Mouse (Mus musculus) T-helper 2 cell (primary cell): Measurements from ENCODE around the gene Nrarp.

ENCODE experiments used
- in situ Hi-C: fragments of 300-600 bp; cut with MboI, MseI; formaldehyde crosslinking; loops from one replicate; pipeline ENCODE4 v1.15.1; 2025; ENCODE audit warnings: high pct_unique_total_duplicates

The Nrarp gene

DNA sequence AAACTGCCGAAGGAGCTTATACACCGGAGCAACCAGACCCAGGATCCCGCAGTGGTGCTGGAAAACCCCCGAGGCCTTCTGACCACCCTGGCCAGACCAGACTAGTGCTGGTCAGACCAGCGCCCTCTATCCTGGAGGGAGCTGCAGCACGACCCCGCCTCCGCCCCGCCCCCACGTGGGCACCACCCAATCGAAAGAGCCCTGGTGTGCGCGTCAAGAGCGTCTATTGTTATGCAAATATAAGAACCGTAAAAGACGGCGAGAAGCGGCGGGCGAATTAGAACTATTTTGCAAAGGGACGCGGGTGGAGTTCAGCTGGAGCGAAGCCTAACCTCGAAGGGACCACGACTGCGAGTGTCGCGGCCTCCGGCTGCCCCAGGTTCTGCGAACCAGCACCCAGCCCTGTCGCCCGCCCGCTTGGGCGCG, at the start of gene Nrarp:
Gene Nrarp, plus strand, starts transcription at position 281 of the 426 bp plus-strand sequence.
- in situ Hi-C loops = no loop called here

GRCm38 (mm10) chr2:25131601-25132000, 49.0 kb upstream of the Nrarp start:
- in situ Hi-C loops = no loop called here

GRCm38 (mm10) chr2:25137832-25138231, 42.7 kb upstream of the Nrarp start:
- in situ Hi-C loops = no loop called here

DNA sequence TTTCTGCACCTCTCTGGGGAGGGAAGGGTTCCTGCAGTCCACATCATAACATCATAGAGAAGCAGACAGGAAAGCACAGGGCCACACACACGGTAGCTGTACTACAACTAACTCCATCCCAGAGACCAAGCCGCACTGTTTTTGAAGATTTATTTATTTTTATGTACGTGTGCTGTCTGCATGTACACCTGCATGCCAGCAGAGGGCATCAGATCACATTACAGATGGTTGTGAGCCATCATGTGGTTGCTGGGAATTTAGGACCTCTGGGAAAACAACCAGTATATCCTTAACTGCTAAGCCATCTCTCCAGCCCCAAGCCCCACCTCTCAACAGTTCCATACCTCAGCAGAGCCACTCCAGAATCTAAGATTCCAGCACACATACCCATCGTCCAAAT, 39.4 kb upstream of the Nrarp start:
- in situ Hi-C loops = no loop called here

- in situ Hi-C loops = no loop called here
These were observed 38.6 kb upstream of the Nrarp start for GRCm38 (mm10) chr2:25141921-25142320.

- in situ Hi-C loops = no loop called here
These were observed 35.2 kb upstream of the Nrarp start for GRCm38 (mm10) chr2:25145346-25145745.

GRCm38 (mm10) chr2:25147398-25147797, 33.2 kb upstream of the Nrarp start:
- in situ Hi-C loops = no loop called here

DNA sequence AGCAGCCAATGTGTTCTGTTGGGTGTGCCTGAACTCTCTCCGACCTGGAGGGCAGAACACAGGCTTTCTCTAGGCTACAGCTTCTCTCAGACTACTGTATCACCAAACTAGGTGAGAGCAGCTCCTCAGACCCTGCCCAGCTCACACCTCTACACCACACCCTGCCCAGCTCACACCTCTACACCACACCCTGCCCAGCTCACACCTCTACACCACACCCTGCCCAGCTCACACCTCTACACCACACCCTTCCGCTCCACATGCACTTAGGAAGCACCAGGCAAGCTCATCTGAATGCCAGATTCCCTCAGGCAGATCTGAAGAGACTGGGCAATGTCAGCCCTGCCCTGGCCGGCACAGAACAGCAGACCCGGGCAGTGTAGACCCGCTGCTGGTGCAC, 32.7 kb upstream of the Nrarp start:
- in situ Hi-C loops = no loop called here

- in situ Hi-C loops = no loop called here
These were observed 30.9 kb upstream of the Nrarp start for GRCm38 (mm10) chr2:25149643-25150042.

DNA sequence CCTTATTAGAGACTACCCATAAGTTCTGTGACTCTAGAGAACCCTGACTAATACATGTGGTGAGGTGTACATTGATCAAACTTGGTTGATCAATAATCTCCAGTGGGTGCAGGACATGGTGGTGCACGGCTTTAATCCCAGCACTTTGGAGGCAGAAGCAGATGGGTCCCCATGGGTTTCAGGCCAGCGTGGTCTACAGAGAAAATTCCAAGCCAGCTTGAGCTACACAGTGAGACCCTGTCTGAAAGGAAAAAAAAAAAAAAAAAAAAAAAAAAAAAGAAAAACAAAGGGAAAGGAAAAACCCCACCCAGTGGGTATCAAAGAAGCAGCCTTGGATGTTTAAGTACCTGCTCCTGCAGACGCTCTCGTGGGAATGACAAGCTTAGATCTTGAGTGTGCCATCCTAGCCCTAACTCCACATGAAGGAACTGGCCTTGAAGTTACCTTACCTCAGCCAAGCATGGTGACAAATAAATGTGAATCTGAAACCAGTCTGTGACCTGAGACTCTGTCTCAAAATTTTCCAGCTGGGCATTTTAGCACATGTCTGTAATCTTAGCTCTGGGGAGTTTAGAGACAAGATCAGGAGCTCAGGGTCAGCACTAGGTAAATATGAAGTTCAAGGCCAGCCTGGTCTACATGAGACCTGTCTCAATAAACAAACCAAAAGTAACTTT, 29.1 kb upstream of the Nrarp start:
- in situ Hi-C loops = no loop called here

DNA sequence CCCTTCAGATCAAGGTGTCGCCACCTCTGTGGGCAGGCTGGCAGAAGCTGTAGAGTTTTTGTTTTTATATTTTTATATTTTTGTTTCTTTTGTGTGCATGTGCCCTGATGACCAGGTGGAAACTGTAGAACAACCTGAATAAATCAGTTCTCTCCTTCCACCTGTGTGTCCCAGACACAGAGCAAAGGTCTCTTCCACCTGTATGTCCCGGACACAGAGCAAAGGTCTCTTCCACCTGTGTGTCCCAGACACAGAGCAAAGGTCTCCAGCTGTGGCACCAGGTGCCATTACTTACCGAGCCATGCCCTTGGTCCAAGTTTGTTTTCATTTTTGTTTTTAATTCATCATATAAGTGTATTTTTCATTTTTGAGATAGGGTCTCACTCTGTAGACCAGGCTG, 24.4 kb upstream of the Nrarp start:
- in situ Hi-C loops = no loop called here

GRCm38 (mm10) chr2:25156990-25157389, 23.6 kb upstream of the Nrarp start:
- in situ Hi-C loops = no loop called here

GRCm38 (mm10) chr2:25157655-25158054, 22.9 kb upstream of the Nrarp start:
- in situ Hi-C loops = no loop called here

GRCm38 (mm10) chr2:25167481-25167880, 13.1 kb upstream of the Nrarp start:
- in situ Hi-C loops = no loop called here

GRCm38 (mm10) chr2:25167919-25168664, 12.5 kb upstream of the Nrarp start:
- in situ Hi-C loops = no loop called here

GRCm38 (mm10) chr2:25168665-25168978, 11.9 kb upstream of the Nrarp start:
- in situ Hi-C loops = no loop called here

DNA sequence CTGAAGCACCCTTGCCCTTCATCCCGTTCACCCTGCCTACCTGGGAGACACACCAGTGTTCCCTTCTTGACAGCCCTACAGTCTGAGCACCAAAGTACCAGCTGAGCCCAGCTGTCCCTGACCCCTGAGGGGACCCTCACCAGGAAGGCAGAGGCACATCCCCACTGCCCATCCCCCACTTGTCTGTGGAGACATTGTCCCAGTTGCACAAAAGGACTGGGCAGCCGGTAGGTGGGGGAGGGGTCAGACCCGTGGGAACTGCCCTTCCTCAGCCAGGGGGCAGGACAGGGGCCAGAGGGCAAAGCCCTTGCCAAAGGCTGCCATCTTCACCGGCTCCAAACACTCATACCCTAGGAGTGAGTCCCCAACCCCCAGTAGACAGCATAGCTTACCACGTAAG, 10.8 kb upstream of the Nrarp start:
- in situ Hi-C loops = no loop called here

DNA sequence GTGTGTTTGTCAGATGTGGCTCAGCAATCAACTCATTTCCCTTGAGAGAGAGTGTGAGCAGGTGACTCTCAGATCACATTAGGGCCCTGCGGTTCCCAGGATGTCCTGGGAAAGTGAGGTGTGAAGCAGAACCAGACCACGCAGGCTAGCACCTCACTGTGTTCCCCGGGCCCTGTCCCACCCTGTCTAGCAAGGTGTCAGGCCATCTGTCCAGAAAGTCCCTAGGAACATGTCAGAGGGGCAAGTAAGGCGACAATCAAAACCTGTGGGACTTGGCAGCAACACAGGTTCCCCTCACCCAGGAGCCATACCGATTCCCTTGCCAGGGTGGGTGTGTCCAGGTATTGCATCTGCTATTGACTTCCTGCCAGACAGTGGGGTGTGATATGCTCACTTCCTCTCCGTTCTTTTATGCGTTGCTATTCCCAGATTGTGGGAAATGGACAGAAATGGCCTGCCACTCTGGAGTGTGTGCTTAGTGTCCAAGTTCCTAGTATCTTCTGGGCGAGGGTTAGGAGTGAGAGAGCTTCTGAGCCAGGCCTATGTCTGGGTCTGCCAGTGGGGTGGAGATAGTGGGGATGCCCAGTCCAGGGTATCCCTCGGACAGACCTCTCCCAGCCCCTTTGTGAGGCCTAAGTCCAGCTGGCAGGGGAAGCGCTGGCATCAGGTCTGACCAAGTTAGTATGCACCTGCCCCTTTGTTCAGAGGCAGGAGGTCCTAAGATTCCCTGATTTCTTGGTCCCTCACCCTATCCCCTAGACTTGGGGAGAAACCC, 10.0 kb upstream of the Nrarp start:
- in situ Hi-C loops = no loop called here

DNA sequence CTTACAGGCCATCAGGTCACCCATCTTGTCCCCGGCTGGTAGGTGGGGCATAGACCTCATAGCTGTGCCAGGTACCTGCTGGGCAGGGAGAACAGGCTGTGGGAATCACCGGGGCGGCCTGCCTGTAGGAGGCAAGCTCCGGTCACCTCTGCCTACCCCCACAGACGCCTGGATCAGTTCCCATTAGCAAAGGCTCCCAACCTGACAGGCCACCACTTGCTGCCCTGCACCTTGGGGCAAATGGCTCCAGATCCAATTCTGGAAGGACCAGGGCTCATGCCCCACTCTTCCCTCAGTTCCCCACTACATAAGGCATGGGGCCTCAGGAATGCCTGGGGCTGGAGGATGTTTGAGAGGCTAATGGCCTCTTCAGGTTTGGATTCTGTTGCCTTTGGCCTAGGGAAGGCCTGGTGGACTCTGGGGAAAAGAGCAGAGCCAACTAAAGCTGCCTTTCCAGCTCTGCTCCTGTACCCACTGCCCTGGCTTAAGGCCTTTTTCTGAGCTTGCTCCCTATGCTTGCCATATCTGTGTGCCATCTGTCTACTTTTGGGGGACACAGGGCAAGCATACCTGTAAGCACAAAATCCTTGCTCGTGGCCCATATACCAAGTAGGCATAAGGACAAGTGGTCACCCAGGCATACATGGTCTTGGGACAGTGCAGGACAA, 9.3 kb upstream of the Nrarp start:
- in situ Hi-C loops = no loop called here

DNA sequence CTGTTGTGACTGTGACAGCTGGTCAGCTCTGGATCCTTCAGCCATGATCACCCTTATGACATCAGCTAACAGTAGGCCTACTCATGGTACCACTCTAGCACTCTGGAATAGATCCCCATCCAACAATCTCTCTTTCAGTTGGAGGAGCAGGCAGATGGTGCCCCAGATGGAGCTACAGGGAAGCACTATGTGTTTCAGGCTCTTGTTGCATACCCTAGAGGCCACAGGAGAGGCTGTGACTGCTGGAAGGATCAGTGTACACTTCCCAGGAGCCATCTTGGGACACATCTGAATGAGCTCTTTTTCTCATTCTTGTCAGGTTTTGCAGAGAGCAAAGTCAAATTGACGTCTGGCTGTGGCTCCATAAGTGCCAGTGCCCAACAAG, 8.8 kb upstream of the Nrarp start:
- in situ Hi-C loops = no loop called here

DNA sequence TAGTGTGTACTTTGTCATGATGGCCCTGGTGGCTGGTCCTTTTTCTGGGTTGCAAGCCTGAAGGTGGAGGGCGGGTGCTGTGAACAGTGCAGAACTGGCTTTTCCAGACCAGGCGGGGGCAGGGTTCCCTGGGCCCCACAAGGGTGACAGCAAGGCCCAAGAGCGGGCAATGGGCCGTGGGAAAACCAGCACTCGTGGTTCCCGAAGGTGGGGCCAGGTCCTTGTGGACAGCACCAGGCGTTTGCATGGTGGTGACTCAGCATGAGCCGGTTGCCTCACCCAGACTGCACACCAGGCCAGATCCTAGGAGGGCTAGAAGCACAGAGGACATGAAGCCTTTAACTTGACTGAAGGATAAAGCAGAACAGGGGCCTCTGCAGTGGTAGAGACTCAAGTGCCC, 7.9 kb upstream of the Nrarp start:
- in situ Hi-C loops = no loop called here

DNA sequence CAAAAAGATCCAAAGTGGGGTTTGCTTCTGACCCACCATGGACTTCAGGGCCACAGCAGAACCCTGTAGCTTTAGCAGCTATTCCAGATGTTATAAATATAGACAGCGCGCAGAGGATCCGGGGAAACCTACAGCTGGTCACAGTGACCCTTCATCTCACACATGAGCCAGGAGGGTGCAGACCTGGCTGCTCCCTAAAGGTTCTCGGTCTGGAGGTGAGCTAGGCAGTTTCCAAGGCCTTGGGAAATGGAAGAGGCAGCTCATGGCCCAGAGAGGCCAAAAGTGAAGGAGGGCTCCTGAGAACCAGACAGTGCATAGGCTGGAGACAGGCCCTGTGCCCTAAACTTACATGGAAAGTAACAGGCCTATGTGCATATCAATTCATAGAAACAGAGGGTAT, 6.7 kb upstream of the Nrarp start:
- in situ Hi-C loops = no loop called here
